8 mouse cellular contexts compared by ENCODE assay signal in the genomic region with DNA sequence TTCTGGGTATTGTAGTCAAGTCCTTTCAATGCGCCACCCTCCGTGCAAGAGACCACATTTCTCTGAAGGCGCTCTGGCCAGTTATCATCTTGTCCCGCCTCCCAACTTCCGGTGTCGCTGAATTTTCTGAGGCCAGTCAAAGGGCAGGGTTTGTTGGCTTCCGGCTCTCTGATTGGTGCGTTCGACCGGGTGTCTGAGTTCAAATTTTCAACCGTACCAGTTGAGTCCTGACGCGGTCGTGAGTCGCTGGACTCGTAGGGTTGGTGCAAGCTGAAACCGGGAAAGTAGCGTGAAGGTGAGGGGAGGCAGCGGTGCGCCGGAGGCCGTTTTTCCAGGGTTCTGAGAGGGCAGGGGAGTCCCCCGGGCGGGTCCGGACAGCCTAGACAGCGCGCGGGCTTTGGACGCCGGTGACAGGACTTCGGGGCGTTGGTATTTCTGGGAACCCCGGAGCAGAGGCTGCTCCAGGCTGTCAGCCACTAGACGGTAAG. TPM values are rescaled to one million over a fixed set of nuclear protein-coding genes. Genes with fewer than 3 reads are reported as not detected.
DNase-seq lines count a peak whose midpoint lies in the region; ATAC-seq lines count a peak whose summit lies in the region.

Gene Tpx2, plus strand, starts transcription at position 150 of the 488 bp plus-strand sequence.

- H3K27me3 ChIP-seq in hindbrain, embryonic 15.5 days = no peaks in the 10 kb centered on the region

- peaks cover 12% of the 10 kb centered on the region for H3K4me1 ChIP-seq in hindbrain, embryonic 15.5 days (replicated peaks)

- peak within 1 kb of the TSS; percentile 66 for H3K4me2 ChIP-seq in hindbrain, embryonic 15.5 days

- H3K36me3 ChIP-seq in hindbrain, embryonic 15.5 days = no peaks in the 10 kb centered on the region

- no peaks in the 10 kb centered on the region for H3K9me3 ChIP-seq in hindbrain, embryonic 15.5 days

- H3K4me3 ChIP-seq in hindbrain, embryonic 15.5 days = peak within 1 kb of the TSS; percentile 54

- peak; percentile 98 for ATAC-seq in hindbrain, embryonic 15.5 days (ENCODE audit: low FRiP score, low read depth)

- DNase-seq in T-cell, adult 2 months (ENCODE audit: low spot score) = peak; percentile 96
- peak; percentile 97 to 99 for DNase-seq in cerebellum, postnatal 36 days
- peak; percentile 95 to 99 for DNase-seq in frontal cortex, postnatal 36 days (ENCODE audit: low spot score in 2 of 2)
- peak; percentile 94 for DNase-seq in left cerebral cortex, adult 11 months (ENCODE audit: low spot score)
- DNase-seq in lung, postnatal 4 days = peak; percentile 97 to 98
- peak; percentile 98 for DNase-seq in retina, postnatal 7 days (ENCODE audit: low read depth, low spot score)
- peak; percentile 69 for DNase-seq in urinary bladder, adult 2 months (ENCODE audit: low spot score)

- H3K27ac ChIP-seq in hindbrain, embryonic 15.5 days (replicated peaks) = no peak within 1 kb of the TSS

- H3K9ac ChIP-seq in hindbrain, embryonic 15.5 days = peak within 1 kb of the TSS; percentile 38; the same call in 1 of the 2 replicates

- under 1% methylated on average over 34 of the region's 34 CpGs for WGBS in hindbrain, embryonic 15.5 days

RNA-seq across cellular contexts. Expression of gene Tpx2, which starts in this region (rescaled TPM):
- 17.4 and 22.3 TPM in 2 replicates for polyA plus RNA-seq in hindbrain, embryonic 15.5 days (2015; fragmentation: Nextera tagmentation; extraction: Ambion mirVana)
- 3.0 and 3.2 TPM in 2 replicates for polyA plus RNA-seq in urinary bladder, adult 2 months (2012; rRNA removed)
